Mouse (Mus musculus) retina, adult 2 months (tissue): ENCODE results near the gene Fam13a.

Experiments
- DNase-seq: peaks from one replicate; pipeline ENCODE4 v3.0.0-alpha.2; 2012; ENCODE audit warnings: low read depth, low spot score

Gene Fam13a

DNA sequence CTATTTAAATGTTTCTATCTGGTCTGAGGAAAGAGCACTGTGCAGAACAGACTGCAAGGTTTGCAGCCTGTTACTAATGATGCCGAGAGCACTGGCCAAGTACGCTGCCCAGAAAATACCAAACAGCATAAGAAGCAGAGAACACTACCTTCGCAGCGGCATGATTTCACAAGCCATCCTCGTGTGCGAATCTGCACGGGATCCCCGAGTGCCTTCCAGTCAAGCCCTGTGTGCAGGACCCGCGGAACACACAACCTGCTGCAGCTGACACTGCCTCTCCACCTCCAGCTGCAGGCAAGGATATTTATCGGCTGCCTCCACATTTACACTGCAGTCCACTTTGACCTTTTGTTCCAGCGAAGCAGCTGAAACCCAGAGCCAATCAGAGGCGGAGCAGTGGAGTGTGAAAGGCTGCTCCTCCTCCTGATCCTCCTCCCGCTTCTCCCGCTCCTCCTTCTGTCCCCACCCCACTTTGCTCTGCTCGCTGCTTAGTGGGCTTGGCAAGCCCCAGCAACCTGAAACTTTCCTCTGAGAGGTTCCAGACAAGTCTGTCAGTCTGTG, at the start of gene Fam13a:
Gene Fam13a (minus strand): TSS at position 386 of the 561 bp plus-strand sequence.
- peak; percentile 37 for DNase-seq

DNA sequence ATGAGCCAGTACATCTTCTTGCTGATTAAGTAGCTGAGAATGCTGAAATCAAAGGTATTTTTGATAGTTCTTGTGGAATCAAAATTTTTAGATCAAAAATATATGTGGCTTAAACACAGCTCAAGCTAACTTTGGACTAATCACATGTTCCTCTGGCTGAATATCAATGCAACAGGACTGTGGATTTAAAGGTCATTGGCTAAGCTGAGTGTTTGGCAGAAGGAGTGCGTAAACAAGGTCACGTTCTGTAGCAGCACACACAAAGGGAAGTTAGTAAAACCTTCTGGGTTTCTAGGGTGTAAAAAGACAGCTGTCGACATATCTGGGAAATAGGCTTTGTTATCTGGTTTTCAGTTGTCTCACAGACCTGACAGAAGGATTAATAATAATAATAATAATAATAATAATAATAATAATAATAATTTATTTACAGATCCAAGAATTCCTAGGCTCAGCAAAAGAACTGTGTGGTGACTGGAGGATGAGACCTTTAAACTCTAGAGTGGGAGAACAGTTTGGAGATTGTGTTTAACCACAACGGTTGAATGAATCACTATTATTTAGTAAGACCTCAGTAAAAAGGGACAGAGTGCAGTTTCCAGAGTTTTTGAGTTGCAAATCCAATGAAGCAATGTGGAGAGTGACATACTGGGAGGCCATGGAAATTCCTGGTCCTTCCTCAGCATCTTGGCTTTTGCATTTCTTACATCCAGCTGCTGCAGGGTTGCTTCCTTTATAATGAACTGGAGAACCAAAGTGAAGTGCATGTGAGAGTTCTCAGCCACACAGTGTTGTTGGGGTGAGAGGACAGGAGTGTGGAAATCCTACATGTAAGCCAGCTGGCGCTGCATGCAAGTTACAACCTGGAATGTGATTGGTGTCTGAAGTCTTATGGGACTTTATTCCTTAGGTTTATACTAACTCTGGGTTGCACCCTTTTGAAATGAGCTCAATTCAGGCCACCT, 48.0 kb upstream of the Fam13a start:
- DNase-seq: no peak

DNA sequence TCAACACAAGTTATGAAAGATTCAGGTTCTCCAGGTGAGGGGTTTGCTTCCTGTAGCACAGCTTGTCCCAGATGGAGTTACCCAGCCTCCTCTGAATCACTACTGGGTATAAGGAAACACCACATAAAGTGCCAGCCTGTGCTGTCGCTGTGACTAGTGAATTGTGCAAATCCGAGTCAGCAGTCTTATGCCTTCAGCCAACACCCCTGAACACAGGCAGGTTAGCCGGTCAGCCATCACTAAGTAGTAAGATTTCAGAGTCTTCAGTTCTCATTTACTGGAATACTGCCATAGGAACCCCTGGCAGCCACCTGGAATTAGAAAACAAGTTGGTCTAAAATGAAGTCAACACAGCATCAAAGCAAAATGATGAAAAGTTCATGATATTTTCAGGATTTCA, 47.3 kb upstream of the Fam13a start:
- DNase-seq: no peak

DNA sequence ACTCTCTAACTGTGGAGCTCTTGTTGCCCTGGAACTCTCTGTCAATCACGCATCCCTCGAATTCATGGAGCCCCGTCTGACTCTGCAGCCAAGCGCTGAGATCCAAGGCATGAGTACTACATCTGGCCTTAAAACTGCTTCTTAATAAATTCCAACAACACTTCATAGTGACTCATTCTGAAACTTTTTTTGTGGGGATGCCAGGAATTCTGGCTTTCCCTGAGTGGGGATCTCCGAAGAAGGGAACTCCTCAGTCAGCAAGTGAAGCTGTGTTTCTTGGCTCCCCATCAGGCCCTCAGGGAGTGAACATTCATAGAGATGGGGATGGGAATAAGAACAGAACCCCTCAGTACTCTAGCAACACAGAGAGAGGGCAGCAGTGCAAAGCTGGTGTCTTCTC, 43.8 kb upstream of the Fam13a start:
- DNase-seq: no peak

DNA sequence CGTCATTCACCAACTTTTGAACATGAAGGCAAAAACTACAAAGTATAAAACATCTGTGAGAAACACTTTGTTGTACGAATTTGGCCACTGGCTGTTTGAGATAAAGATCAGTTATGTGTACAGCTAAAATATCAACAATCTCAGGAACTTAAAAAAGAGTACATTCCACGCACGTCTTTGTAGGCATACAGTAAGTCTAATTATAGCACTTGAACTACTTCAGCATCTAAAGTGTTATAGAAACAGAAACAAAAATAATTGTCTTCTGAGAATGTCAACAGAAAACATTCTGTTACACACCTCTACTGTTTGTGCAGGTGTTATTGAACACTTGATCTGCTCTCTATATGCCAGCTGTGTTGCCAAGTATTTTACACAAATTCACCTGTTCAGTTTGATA, 40.1 kb upstream of the Fam13a start:
- DNase-seq: no peak

DNA sequence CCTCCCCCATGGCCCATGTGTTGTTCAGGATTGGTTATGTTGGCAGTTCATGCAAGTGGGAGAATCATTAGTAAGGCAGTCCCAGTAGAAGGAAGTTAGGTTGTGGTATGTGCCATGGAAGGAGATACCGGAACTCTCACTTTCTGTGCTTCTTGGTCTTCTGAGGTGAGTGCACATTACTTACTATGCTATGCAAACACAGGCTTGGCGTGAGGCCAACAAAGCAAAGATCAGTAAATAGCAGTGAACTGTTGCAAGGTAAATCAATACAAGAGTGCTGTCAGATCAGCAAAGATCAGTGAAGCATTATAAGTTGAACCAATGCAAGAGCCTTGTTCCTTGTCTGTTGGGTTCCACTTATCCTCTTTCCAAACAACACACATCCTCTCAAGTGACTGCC, 28.9 kb upstream of the Fam13a start:
- no peak for DNase-seq

DNA sequence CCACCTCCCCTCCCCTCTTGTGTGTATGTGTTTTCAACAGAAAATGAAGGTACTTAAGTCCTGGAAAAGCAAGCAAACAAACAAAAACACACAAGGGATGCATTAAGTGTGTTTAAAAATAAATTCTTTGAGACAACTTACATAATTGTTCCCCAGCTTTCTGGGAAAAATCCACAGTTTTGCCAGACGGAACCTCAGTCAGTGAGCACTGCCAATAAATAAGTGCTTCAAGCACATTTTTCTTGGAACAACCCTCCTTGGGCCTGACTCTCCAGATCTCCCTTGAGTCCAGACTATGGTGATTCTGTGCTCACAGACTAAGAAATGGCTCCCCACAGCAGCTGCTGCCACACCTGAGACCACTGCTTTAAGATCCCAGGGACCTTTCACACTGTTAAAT, 15.4 kb upstream of the Fam13a start:
- DNase-seq: no peak

DNA sequence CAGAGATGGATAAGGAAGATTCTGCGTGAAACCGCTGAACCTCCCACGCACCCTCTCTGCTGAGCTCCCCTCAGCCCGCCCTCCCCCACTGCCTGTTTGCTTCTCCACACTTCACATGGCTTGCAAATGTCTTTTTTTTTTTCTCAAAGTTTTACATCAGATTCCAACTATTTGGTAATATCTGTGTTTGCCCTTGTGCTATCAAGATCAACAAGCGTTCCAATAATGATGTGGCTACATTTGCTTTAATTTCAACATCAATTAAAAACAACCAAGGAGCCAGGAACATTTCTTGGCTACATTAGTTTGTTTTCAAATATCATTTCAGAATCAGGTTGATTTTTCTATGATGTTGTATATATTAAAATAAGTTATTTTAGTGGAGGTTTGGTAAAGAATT, 8.4 kb upstream of the Fam13a start:
- no peak for DNase-seq

DNA sequence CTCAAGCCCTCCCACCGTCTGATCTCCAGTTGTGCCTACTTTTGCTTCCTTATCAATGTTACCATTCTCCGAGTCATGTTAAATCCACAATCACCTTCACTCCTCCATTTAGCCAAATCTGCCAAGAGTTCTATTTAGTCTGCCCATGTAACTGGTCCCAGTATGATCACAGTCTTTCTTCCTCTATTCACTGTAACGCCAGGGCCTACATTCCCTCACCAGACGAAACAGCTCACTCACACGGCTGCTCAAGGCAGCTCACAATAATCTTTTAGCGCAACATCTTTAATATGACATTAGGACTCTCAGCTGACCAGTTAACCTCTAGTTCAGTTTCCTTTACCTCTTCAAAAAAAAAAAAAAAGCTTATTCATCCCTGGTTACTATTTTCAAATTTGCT, 7.2 kb upstream of the Fam13a start:
- DNase-seq: no peak

DNA sequence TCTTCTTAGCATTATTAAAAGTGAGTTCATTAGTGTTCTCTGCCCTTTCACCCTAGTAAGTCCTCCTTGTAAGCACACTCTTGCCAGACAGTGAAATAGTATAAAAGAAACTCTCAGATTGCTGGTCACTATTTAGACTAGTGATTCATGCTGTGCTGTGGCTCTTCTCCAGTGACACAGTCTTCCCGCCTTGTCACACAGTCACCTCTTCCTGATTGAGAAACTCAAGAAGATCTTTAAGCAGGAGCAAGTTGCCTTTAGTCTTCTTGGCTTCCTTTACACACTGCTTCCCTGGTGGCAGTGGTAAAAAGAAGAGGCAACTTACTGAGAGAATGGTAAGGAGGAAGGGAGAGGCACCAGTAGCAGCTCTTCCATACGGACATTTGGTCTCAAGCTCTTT, 6.3 kb upstream of the Fam13a start:
- no peak for DNase-seq

DNA sequence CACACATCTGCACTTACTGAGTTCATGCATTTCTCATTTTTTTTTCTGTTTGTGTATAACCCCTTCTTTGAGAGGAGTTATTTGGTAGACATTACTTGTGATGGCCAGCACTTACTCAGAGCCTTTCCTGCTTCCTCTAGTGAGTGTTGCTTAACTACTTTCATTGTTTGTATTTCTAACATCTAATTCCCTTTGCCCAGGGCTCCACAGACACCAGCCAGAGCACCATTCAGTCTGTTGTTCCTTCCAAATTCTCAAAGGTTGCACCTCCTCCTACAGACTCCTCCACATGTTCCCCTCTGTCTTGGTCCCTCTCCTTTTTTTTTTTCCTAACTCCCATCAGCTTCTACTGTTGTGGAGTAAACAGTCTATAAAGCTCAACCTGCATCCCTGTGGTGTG, 5.7 kb upstream of the Fam13a start:
- DNase-seq: no peak

DNA sequence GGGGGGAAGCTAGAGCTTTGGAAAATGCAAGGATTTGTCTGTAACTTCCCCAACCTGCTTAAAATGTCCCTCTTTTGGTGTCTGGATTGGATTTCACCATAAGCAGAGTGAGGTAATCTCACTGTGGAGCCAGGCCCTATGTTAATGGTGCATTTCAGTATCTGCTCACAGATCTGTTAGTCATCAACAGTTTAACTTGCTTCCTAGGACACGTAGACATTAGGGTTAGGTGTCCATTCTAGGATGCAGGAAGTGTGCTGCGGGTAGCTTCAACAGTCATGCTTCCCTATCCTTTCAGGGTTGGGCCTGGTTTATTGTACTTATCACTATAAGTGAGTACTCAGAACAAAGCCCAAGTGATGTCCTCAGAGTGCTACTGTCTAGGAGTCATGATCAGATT, 4.5 kb upstream of the Fam13a start:
- DNase-seq: no peak

DNA sequence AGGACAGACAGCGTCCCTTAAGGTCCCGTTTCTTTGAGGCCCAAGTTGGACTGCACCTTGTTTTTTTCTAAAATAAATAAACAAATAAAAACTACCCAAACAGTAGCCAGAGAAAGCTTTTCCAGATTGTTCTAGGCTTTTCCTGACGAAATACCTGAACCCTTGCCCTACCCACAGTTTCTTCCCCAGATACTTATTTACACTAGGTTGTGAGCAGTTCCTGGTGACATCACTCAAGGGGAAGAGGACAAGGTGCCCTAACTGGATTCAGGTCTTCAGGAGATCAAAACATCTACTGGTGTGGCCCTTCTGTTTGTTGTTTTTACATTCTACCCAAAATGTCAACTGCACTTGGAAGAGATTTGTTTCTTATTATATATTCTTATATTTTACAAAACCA, 457 bp upstream of the Fam13a start:
- DNase-seq: no peak

DNA sequence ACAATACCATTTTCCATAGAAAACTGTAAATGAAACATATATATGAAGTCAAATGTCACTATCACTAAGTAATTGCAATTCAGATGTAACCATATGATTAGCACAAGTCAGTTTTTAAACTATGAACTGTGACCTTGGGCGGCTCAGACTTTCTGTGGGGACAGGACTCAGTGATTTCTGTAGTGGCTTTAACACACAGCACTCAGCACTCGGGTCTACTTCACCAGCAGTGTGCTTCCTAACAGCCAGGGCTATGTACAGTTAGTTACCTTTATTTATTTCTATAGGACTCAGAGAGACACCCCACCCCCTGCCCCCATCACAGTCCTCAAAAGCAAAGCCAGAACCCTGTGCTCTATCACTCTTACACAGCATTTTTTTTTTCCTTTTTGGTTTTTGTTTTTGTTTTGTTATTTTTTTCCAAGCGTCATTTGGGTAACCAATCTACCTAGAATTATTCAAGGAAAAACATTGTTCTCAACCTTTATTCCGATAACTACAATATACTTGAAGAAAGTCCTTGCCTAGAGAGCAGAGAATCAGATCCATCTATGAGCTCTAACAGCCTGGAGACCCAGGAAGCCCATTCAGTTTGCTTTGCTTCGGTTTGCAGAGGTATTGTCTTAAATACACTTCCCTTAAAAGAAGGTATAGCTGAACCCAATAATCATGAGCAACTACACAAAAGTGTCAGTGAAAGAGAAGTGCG, 740 bp downstream of the Fam13a start:
- DNase-seq: no peak

DNA sequence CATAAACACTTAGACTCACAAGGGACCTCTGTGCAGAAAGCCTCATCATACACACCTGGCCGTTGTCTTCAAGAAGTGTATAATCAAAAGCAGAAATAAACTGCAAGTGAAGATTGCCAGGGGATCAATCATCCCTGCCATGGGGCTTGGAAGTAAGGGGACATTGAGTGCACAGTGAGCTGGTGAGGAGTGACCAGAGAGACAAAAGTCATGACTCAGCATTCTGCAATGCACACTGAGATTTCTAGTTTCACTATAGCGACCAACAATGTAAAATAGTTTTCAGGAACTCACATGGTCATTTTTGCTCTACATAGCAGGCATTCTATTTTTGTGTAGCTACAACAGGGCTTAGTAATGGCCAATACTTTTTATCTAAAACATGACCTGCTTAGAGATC, 1.7 kb downstream of the Fam13a start:
- DNase-seq: no peak

DNA sequence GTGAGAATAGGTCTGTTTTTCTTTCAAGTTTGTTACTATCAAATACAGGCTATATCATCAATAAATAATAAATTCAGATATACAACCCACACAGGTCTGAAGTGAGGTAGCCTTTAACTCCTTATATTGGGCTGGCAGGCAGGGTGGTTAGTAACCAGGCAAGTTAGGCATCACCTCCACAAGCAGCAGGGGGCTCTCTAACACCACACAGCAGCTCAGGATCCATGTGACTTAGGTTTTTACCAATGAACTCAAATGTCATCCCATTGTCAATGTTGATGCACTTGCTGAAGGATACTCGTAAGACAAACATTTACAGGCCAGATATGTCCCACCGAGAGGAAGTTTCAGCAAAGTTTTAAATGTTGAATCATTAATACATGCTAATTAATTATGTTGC, 4.0 kb downstream of the Fam13a start:
- DNase-seq: no peak

DNA sequence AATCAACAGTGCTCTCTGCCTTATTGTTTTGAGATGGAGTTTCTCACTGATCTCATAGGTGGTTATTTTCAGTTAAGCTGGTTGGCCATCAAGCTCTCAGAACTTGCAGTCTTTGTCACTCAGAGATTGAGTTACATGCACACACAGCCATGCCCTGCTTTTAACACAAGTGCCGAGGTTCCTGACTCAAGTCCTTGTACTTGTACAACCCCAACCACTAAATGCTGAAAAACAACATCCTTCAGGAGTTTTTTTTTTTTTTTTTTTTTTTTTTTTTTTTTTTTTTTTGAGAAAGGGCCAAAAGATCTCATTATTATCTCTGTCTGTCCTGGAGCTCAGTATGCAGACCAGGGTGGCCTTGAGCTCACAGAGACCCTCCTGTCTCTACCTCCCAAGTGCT, 4.5 kb downstream of the Fam13a start:
- DNase-seq: no peak

DNA sequence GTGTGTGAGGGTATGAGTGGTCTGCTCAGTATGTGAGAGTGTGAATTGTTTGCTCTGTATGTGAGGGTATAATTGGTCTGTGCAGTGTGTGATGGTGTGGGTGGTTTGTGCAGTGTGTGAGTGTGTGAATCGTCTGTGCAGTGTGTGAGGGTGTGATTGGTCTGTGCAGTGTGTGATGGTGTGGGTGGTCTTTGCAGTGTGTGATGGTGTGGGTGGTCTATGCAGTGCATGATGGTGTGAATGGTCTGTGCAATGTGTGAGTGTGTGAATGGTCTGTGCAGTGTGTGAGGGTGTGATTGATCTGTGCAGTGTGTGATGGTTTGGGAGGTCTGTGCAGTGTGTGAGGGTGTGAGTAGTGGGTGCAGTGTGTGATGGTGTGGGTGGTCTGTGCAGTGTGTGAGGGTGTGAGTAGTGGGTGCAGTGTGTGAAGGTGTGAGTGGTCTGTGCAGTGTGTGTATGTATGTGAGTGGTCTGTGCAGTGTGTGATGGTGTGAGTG, 8.0 kb downstream of the Fam13a start:
- DNase-seq: no peak

DNA sequence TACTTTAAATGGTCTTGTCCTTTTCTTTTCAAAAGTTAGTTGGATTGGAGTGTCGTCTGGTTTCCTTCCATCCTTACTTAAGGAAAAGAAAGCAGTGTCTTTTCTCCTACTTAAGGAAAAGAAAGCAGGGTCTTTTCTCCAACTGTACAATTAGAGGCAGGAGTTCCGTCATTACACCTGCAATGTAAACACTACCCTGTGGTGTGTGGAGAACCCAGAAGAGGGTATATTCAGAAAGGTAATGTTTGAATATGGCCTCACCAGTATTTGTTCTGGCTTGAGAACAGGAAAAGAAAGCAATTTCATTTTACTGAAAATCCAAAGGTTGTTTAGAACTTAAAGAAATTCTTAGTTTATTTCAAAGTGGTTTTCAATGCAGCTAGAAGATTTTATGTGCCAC, 9.6 kb downstream of the Fam13a start:
- no peak for DNase-seq

DNA sequence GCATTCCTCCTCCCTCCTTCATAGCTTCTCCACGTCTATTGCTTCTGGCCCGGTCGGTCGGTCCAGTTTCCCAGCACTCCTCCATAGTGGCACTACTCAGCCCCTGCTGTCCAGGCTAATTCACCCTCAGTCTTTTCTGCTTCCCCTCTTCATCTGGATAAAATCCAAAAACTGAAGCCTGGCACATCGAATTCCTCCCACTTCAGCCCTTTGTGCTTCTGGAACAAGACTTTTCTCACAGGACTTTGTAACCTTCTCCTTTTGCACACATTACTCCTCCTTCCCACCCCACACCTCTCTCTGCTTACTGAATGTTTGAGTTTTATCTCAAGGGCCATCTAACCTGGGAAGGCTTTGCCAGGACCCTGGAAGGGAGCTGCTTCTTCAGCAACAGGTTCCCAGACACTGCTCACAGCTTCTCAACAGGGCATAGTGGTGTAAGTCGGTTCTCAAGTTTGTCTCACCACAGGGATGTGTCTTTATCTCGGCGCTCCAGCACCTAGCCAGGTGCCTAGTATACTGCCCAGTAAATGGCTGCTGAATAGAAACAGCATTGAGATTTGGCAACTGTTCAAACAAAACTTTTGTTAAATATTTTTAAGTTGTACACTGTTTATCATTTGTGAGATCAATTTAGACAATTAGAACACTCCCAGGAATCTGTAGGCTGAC, 10.1 kb downstream of the Fam13a start:
- DNase-seq: no peak

DNA sequence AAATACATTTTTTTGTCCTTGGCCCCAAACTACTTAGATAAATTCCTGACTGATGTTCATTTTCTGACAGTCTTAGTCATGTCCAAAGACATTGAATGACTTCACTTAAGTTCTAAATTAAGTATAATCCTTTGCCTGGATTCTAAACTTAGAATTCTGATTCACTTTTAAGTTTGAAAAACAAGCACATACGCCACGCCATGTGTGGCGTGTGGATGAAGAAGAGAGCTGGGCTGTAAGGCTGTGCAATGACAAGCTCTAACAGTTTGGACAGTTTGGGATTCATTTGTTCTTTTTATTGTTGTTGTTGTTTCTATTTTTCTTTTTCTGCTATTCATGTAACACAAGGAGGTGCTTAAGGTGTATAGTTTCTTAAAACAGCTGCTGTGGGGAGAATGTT, 13.6 kb downstream of the Fam13a start:
- DNase-seq: no peak

DNA sequence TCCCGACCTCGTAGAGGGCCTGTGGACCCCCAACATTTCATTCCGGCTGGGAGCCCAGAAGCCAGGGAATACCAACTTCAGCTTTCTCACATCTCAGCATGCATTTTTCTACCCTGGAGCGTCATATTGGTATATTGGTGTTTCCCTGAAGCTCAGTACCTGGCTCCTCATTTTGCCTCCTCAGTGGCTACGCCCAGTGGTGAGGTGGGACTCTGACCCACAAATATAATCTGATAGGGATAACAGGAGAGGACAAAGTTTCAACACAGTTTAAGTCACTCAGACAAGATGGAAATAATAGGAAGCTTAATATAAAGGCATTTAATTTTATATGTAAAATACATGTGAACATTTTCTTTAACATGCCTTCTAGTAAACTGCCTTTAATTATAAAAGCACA, 19.7 kb downstream of the Fam13a start:
- DNase-seq: no peak
